Mouse (Mus musculus): ENCODE data around the gene Scnm1.

- TF ChIP-seq CTCF (IDR thresholded peaks at IDR 0.05; ENCODE audit: low read depth, low read length), result no peak
- TF ChIP-seq POLR2A (IDR thresholded peaks at IDR 0.05; ENCODE audit: insufficient read depth, low read length), result no peak
- TF ChIP-seq EP300 (IDR thresholded peaks at IDR 0.05; ENCODE audit: insufficient read depth, low read depth, low read length), result no peak
Measured at GRCm38 (mm10) chr3:95164256-95164550, 30.4 kb upstream of the Scnm1 start.

Measured in ES-Bruce4 (cell line).